Mouse (Mus musculus) CH12.LX (cell line): ENCODE data around the gene Tnnt2. TPM values are rescaled to one million over a fixed set of nuclear protein-coding genes. Genes with fewer than 3 reads are reported as not detected.

ENCODE experiments used
- DNase-seq: peaks from one replicate; pipeline ENCODE4 v3.0.0-alpha.2; 2013; ENCODE audit errors: extremely low read depth
- H3K27ac ChIP-seq: 2 replicates; pipeline ENCODE4 v1.5.1; 2012; ENCODE audit warnings: low read depth, mild to moderate bottlenecking, control low read depth, moderate library complexity; ENCODE audit not compliant: insufficient read depth
- H3K27me3 ChIP-seq: replicated peaks from 2 replicates; pipeline ENCODE3; 2012; ENCODE audit warnings: inconsistent platforms
- H3K36me3 ChIP-seq, 2 experiments: replicated peaks in 1 of 2; 2 replicates each; pipeline versions ENCODE3 to v1.6.1; 2012; ENCODE audit warnings: inconsistent platforms in 1 of 2, low read length in 1 of 2, mild to moderate bottlenecking in 1 of 2, mixed read lengths in 1 of 2, moderate library complexity in 1 of 2; ENCODE audit not compliant: control insufficient read depth in 1 of 2, insufficient read depth in 1 of 2
- H3K4me1 ChIP-seq, 2 experiments: 2 replicates each; pipeline ENCODE4 v1.6.1; 2012; ENCODE audit warnings: inconsistent platforms in 1 of 2, moderate library complexity in 1 of 2; ENCODE audit not compliant: insufficient read depth in 2 of 2, control insufficient read depth in 1 of 2
- H3K4me2 ChIP-seq: 2 replicates; pipeline ENCODE4 v1.6.1; 2012; ENCODE audit warnings: low read depth, mild to moderate bottlenecking, control low read depth; ENCODE audit not compliant: poor library complexity, insufficient read depth, severe bottlenecking
- H3K4me3 ChIP-seq, 3 experiments: fragments of 150-350 bp in 1 of 3; sonication (generic) in 1 of 3; replicated peaks in 1 of 3; 2 replicates each; pipeline versions ENCODE3 to v1.5.1; 2011 to 2012; ENCODE audit warnings: low read depth in 2 of 3, low read length in 2 of 3, mild to moderate bottlenecking in 2 of 3, moderate library complexity in 2 of 3, control low read depth in 1 of 3, improper control_type of control experiment in 1 of 3, inconsistent platforms in 1 of 3, mixed read lengths in 1 of 3; ENCODE audit not compliant: poor library complexity in 1 of 3
- H3K79me2 ChIP-seq: replicated peaks from 2 replicates; pipeline ENCODE4 v1.6.1; 2012; ENCODE audit warnings: mild to moderate bottlenecking, moderate library complexity; ENCODE audit not compliant: control insufficient read depth, poor library complexity, insufficient read depth, severe bottlenecking; ENCODE audit errors: extremely low read depth
- H3K9ac ChIP-seq: 2 replicates; pipeline ENCODE4 v1.6.1; 2012; ENCODE audit warnings: low read depth, mild to moderate bottlenecking, control low read depth, moderate library complexity; ENCODE audit not compliant: insufficient read depth
- H3K9me3 ChIP-seq: replicated peaks from 2 replicates; pipeline ENCODE3; 2012; ENCODE audit warnings: low read length, inconsistent platforms, mixed read lengths
- CHD1 ChIP-seq: IDR thresholded peaks from 2 replicates; pipeline ENCODE4 v1.6.1; 2012; ENCODE audit warnings: low read depth, low read length, improper control_type of control experiment, inconsistent platforms
- CTCF ChIP-seq, 2 experiments: IDR thresholded peaks in 1 of 2; conservative IDR thresholded peaks in 1 of 2; 2 replicates each; pipeline ENCODE4 v1.5.1; 2011 to 2012; ENCODE audit warnings: low read depth in 2 of 2, low read length in 2 of 2, improper control_type of control experiment in 1 of 2, inconsistent platforms in 1 of 2, mild to moderate bottlenecking in 1 of 2, moderate library complexity in 1 of 2
- KAT2A ChIP-seq: IDR thresholded peaks from 2 replicates; pipeline ENCODE4 v1.6.1; 2012; ENCODE audit warnings: low read length, improper control_type of control experiment, inconsistent platforms; ENCODE audit not compliant: insufficient replicate concordance
- MAX ChIP-seq: IDR thresholded peaks from 2 replicates; pipeline ENCODE4 v1.6.1; 2011; ENCODE audit warnings: low read length, improper control_type of control experiment
- MAZ ChIP-seq: IDR thresholded peaks from 2 replicates; pipeline ENCODE4 v1.6.1; 2012; ENCODE audit warnings: low read depth, mild to moderate bottlenecking, inconsistent platforms, low read length, improper control_type of control experiment, moderate library complexity
- MXI1 ChIP-seq: IDR thresholded peaks from 2 replicates; pipeline ENCODE4 v1.6.1; 2011; ENCODE audit warnings: mild to moderate bottlenecking, low read depth, low read length, improper control_type of control experiment
- NELFE ChIP-seq: IDR thresholded peaks from 2 replicates; pipeline ENCODE4 v1.6.1; 2011; ENCODE audit warnings: low read depth, low read length, improper control_type of control experiment
- NRF1 ChIP-seq: IDR thresholded peaks from 2 replicates; pipeline ENCODE4 v1.6.1; 2014; ENCODE audit warnings: low read depth, mild to moderate bottlenecking, inconsistent platforms, low read length, improper control_type of control experiment, moderate library complexity
- PAX5 ChIP-seq: IDR thresholded peaks from 2 replicates; pipeline ENCODE4 v1.6.1; 2012; ENCODE audit warnings: low read length, inconsistent platforms, mixed read lengths
- POLR2A ChIP-seq: IDR thresholded peaks from 2 replicates; pipeline ENCODE4 v1.6.1; 2011; ENCODE audit warnings: low read depth, mild to moderate bottlenecking, improper control_type of control experiment, low read length
- TCF12 ChIP-seq: IDR thresholded peaks from 2 replicates; pipeline ENCODE4 v1.6.1; 2014; ENCODE audit warnings: low read depth, mild to moderate bottlenecking, inconsistent platforms, low read length, improper control_type of control experiment
- ZC3H11A ChIP-seq: IDR thresholded peaks from 2 replicates; pipeline ENCODE4 v1.6.1; 2012; ENCODE audit warnings: low read depth, mild to moderate bottlenecking, inconsistent platforms, low read length, improper control_type of control experiment
- dilution Hi-C: fragments of 300-500 bp; cut with MboI; formaldehyde crosslinking; loops from 2 replicates; pipeline ENCODE4 v1.14.3; 2020; ENCODE audit warnings: low sequenced_read_pairs; ENCODE audit not compliant: extremely low pct_unique_long_range_greater_than_20kb, extremely low pct_ligation_motif_present
- in situ Hi-C: fragments of 300-500 bp; cut with MboI; formaldehyde crosslinking; loops from 3 replicates; pipeline ENCODE4 v1.14.3; 2019; ENCODE audit warnings: low sequenced_read_pairs, low pct_ligation_motif_present, low pct_unique_long_range_greater_than_20kb, mixed read lengths
- polyA plus RNA-seq: library from polyadenylated mRNA; unstranded; fragments of >175 nt; gene quantifications from 2 replicates; pipeline ENCODE4 v1.2.1, GENCODE M21; 2012; ENCODE audit warnings: low read depth; ENCODE audit not compliant: insufficient read length
- total RNA-seq, 2 experiments: library from RNA; depleted of rRNA; stranded (reverse); fragments of 300-350 nt in 1 of 2; fragments of >200 nt in 1 of 2; gene quantifications; 2 replicates each; pipeline ENCODE4 v1.2.3; 2012 to 2014

The Tnnt2 gene
- total and polyA plus RNA-seq, 3 experiments: 3.6 to 31.1 (median 8.6) TPM

GRCm38 (mm10) chr1:135899991-135900515, 63.9 kb downstream of the Tnnt2 start:
- H3K27me3 ChIP-seq: peaks cover 91% of the 10 kb centered on the region
- no peaks in the 10 kb centered on the region for H3K36me3 ChIP-seq
- no peak for DNase-seq
- H3K27ac ChIP-seq: no peak overlapping the region
- H3K4me1 ChIP-seq: no peaks in the 10 kb centered on the region
- no peak overlapping the region for H3K4me3 ChIP-seq
- dilution Hi-C loops (no loop called here), in situ Hi-C loops (no loop called here)
- no peaks in the 10 kb centered on the region for H3K9me3 ChIP-seq
- H3K9ac ChIP-seq: no peak overlapping the region
- H3K4me2 ChIP-seq: no peak overlapping the region
- no peak for TF ChIP-seq NELFE
- TF ChIP-seq KAT2A: no peak
- TF ChIP-seq MAZ: no peak
- no peak for TF ChIP-seq CHD1
- TF ChIP-seq PAX5: no peak
- TF ChIP-seq MAX: no peak
- TF ChIP-seq MXI1: no peak
- no peak for TF ChIP-seq POLR2A
- no peak for TF ChIP-seq ZC3H11A
- no peak for TF ChIP-seq NRF1
- no peak for TF ChIP-seq TCF12
- no peak for TF ChIP-seq CTCF (conservative IDR thresholded peaks at IDR 0.05 in 1 of 2, IDR thresholded peaks at IDR 0.05 in 1 of 2; ENCODE audit: low read depth in 2 of 2, low read length in 2 of 2)
- H3K79me2 ChIP-seq: no peaks in the 10 kb centered on the region

Other genes starting within 250 kb of the Tnnt2 start
- 0.21 and 0.38 TPM in 2 replicates for gene Nav1, start 229.1 kb upstream of the Tnnt2 start, total RNA-seq (2012; rRNA removed)
- 0.03 TPM in 1 of 2 replicates, not detected in the other for gene Nav1, start 229.1 kb upstream of the Tnnt2 start, total RNA-seq (2014; rRNA removed)
- 0.12 and 0.56 TPM in 2 replicates for gene Nav1, start 229.1 kb upstream of the Tnnt2 start, polyA plus RNA-seq
- gene Csrp1, start 116.3 kb upstream of the Tnnt2 start, total RNA-seq (2012; rRNA removed): 50.7 and 54.3 TPM in 2 replicates
- 44.7 and 49.4 TPM in 2 replicates for gene Csrp1, start 116.3 kb upstream of the Tnnt2 start, total RNA-seq (2014; rRNA removed)
- gene Csrp1, start 116.3 kb upstream of the Tnnt2 start, polyA plus RNA-seq: 45.9 and 52.5 TPM in 2 replicates
- 76.8 and 98.1 TPM in 2 replicates for gene Phlda3, start 70.2 kb upstream of the Tnnt2 start, total RNA-seq (2012; rRNA removed)
- gene Phlda3, start 70.2 kb upstream of the Tnnt2 start, total RNA-seq (2014; rRNA removed): 45.6 and 49.5 TPM in 2 replicates
- 34.9 and 37.5 TPM in 2 replicates for gene Phlda3, start 70.2 kb upstream of the Tnnt2 start, polyA plus RNA-seq
- 1.5 and 1.6 TPM in 2 replicates for gene Tnni1, start 56.9 kb upstream of the Tnnt2 start, total RNA-seq (2012; rRNA removed)
- 5.5 and 6.9 TPM in 2 replicates for gene Tnni1, start 56.9 kb upstream of the Tnnt2 start, total RNA-seq (2014; rRNA removed)
- gene Tnni1, start 56.9 kb upstream of the Tnnt2 start, polyA plus RNA-seq: 3.5 and 4.2 TPM in 2 replicates
- gene Lad1, start 17.8 kb upstream of the Tnnt2 start, total RNA-seq (2012; rRNA removed): 0.13 TPM in 1 of 2 replicates, not detected in the other
- 0.24 TPM in 1 of 2 replicates, not detected in the other for gene Lad1, start 17.8 kb upstream of the Tnnt2 start, total RNA-seq (2014; rRNA removed)
- 0.17 and 0.25 TPM in 2 replicates for gene Lad1, start 17.8 kb upstream of the Tnnt2 start, polyA plus RNA-seq
- gene Pkp1, start 82.9 kb downstream of the Tnnt2 start, total RNA-seq (2012; rRNA removed): not detected in 2 replicates
- gene Pkp1, start 82.9 kb downstream of the Tnnt2 start, total RNA-seq (2014; rRNA removed): not detected in 2 replicates
- not detected in 2 replicates for gene Pkp1, start 82.9 kb downstream of the Tnnt2 start, polyA plus RNA-seq
- gene Igfn1, start 170.0 kb downstream of the Tnnt2 start, total RNA-seq (2012; rRNA removed): not detected in 2 replicates
- gene Igfn1, start 170.0 kb downstream of the Tnnt2 start, total RNA-seq (2014; rRNA removed): not detected in 2 replicates
- 0.04 TPM in 1 of 2 replicates, not detected in the other for gene Igfn1, start 170.0 kb downstream of the Tnnt2 start, polyA plus RNA-seq
- gene Tmem9, start 171.8 kb downstream of the Tnnt2 start, total RNA-seq (2012; rRNA removed): 19.1 and 22.2 TPM in 2 replicates
- gene Tmem9, start 171.8 kb downstream of the Tnnt2 start, total RNA-seq (2014; rRNA removed): 28.2 and 30.1 TPM in 2 replicates
- 23.9 and 28.6 TPM in 2 replicates for gene Tmem9, start 171.8 kb downstream of the Tnnt2 start, polyA plus RNA-seq
- not detected in 2 replicates for gene Ascl5, start 214.4 kb downstream of the Tnnt2 start, total RNA-seq (2012; rRNA removed)
- gene Ascl5, start 214.4 kb downstream of the Tnnt2 start, total RNA-seq (2014; rRNA removed): not detected in 2 replicates
- not detected in 2 replicates for gene Ascl5, start 214.4 kb downstream of the Tnnt2 start, polyA plus RNA-seq
- 54.0 and 61.7 TPM in 2 replicates for gene Cacna1s, start 216.4 kb downstream of the Tnnt2 start, total RNA-seq (2012; rRNA removed)
- 84.1 and 90.0 TPM in 2 replicates for gene Cacna1s, start 216.4 kb downstream of the Tnnt2 start, total RNA-seq (2014; rRNA removed)
- 33.9 and 42.5 TPM in 2 replicates for gene Cacna1s, start 216.4 kb downstream of the Tnnt2 start, polyA plus RNA-seq